Mouse (Mus musculus) heart, adult 11 months (tissue): Measurements from ENCODE around the gene Prps1l1.

Experiments
- DNase-seq: peaks from one replicate; pipeline ENCODE4 v3.0.0; 2022

Prps1l1 gene

DNA sequence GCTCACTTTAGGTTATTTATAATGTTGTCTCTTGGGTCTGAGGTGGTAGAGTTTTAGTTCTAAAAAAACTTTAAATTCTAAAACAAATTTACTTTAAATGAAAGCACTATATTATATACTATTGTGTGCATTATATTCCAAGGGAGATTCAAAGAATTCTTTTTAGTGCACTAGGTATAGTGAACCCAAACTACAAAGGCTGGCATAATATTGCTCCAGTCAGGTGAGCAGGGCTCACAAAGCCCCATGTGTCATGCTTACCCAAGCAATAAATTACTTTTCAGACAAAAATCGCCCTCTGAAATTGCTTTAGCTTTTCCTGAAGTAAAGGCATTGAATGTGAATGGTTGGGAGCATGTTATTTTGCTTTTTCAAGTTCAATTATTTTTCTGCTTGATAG lies 43.0 kb downstream of the Prps1l1 start:
- no peak for DNase-seq
